Mouse (Mus musculus) embryonic facial prominence, embryonic 11.5 days (tissue): ENCODE measurements around the gene Dnajb11. TPM values are rescaled to one million over a fixed set of nuclear protein-coding genes. Genes with fewer than 3 reads are reported as not detected.

Experiments
- ATAC-seq: fragments of 200-750 bp; cut with Nextera tagmentation; replicated peaks from 2 replicates; pipeline ENCODE4 v1.8.0; 2017; ENCODE audit warnings: low read depth; ENCODE audit not compliant: insufficient number of reproducible peaks, low FRiP score, low TSS enrichment
- DNase-seq: peaks from one replicate; pipeline ENCODE4 v3.0.0-alpha.2; 2015; ENCODE audit warnings: low spot score
- H3K27ac ChIP-seq: fragments of 300-500 bp; sonication (generic); replicated peaks from 2 replicates; pipeline ENCODE4 v1.5.1; 2014; ENCODE audit warnings: mild to moderate bottlenecking, low read depth, low read length, control low read depth
- H3K27me3 ChIP-seq: fragments of 300-500 bp; sonication (generic); 2 replicates; pipeline ENCODE4 v1.6.1; 2014; ENCODE audit warnings: mild to moderate bottlenecking, low read length, moderate library complexity, mixed read lengths; ENCODE audit not compliant: control insufficient read depth, insufficient read depth
- H3K36me3 ChIP-seq: fragments of 300-500 bp; sonication (generic); replicated peaks from 2 replicates; pipeline ENCODE4 v1.6.1; 2014; ENCODE audit warnings: low read depth, mild to moderate bottlenecking, low read length, moderate library complexity, mixed read lengths; ENCODE audit not compliant: control insufficient read depth, insufficient read depth
- H3K4me1 ChIP-seq: fragments of 300-500 bp; sonication (generic); 2 replicates; pipeline ENCODE4 v1.6.1; 2014; ENCODE audit warnings: low read length, mixed read lengths; ENCODE audit not compliant: control insufficient read depth, insufficient read depth
- H3K4me2 ChIP-seq: fragments of 300-500 bp; sonication (generic); 2 replicates; pipeline ENCODE4 v1.6.1; 2014; ENCODE audit warnings: low read depth, mild to moderate bottlenecking, control low read depth, low read length, moderate library complexity
- H3K4me3 ChIP-seq: fragments of 300-500 bp; sonication (generic); 2 replicates; pipeline ENCODE4 v1.5.1; 2014; ENCODE audit warnings: low read depth, low read length, control low read depth
- H3K9ac ChIP-seq: fragments of 300-500 bp; sonication (generic); replicated peaks from 2 replicates; pipeline ENCODE4 v1.6.1; 2014; ENCODE audit warnings: mild to moderate bottlenecking, control low read depth, low read length
- H3K9me3 ChIP-seq: fragments of 300-500 bp; sonication (generic); replicated peaks from 2 replicates; pipeline ENCODE4 v1.6.1; 2016; ENCODE audit warnings: mild to moderate bottlenecking, low read length, inconsistent platforms, mixed read lengths; ENCODE audit not compliant: control insufficient read depth
- WGBS: fragments of 180-500 bp; shearing (Covaris S2); extraction: QIAGEN DNeasy Blood & Tissue Kit; methylation state at CpG from one replicate; pipeline ENCODE4 v1.1.7; 2014; 5-methylcytosine and 5-hydroxymethylcytosine counted together
- polyA plus RNA-seq: library from polyadenylated mRNA; unstranded; fragments of >200 nt; fragmentation: Nextera tagmentation; extraction: Ambion mirVana; gene quantifications from 2 replicates; pipeline ENCODE4 v1.2.1, GENCODE M21; 2014

Dnajb11 gene
- polyA plus RNA-seq, 1 experiment from 2014 or later, result 115 TPM

DNA sequence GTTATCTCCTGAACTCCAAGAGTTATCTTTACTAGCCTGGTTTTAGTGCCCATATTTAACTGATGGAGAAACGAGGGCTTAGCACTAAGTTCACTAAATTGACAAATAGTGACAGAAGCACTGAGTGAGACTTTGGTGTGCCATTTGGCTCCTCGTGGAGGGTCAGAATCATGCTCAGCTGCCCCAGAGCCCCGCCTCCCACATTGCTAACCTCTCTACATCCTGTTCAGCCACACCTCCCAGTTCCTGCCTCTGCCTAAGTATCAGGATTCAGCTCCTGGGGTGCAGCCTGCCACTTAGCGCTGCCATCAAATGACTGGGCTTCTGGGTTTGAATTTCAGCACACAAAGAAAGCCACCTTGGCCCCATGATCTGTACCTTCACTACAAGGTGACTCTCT is 27.7 kb downstream of the Dnajb11 start:
- ATAC-seq (no peak), DNase-seq (peak; percentile 18)
- H3K4me1 ChIP-seq, result no peaks in the 10 kb centered on the region
- H3K27ac ChIP-seq, result no peak overlapping the region
- no peak overlapping the region for H3K9ac ChIP-seq
- H3K9me3 ChIP-seq, result no peaks in the 10 kb centered on the region
- H3K4me3 ChIP-seq, result no peak overlapping the region
- H3K36me3 ChIP-seq, result no peaks in the 10 kb centered on the region
- 50% methylated on average over 4 of the region's 4 CpGs for WGBS
- H3K27me3 ChIP-seq, result no peaks in the 10 kb centered on the region; the same call in 1 of the 2 replicates
- H3K4me2 ChIP-seq, result no peak overlapping the region

DNA sequence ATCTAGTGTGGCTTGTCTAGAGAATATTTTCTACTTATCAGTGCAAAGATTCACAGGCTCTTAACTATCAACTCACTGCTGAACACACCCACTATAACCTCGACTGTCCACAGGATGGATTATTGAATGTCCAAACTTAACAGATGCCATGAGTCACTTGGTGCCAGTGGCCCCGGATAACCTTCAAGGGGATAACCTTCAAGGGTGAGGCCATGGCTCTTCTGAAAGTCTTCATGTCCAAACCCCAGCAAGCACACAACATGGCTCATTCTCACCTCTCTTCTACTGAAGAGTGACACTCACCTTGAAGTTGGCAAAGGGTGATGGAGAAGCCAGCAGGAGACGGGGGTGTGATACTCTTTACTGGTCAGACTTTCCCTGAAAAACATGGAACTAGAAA is 29.1 kb downstream of the Dnajb11 start:
- Histone ChIP-seq H3K4me2 (no peak overlapping the region), H3K4me3 (no peak overlapping the region), H3K27me3 (no peaks in the 10 kb centered on the region; the same call in 1 of the 2 replicates), H3K27ac (no peak overlapping the region), H3K9me3 (no peaks in the 10 kb centered on the region), H3K9ac (no peak overlapping the region), H3K4me1 (no peaks in the 10 kb centered on the region), H3K36me3 (no peaks in the 10 kb centered on the region)
- no peak for DNase-seq
- 87% methylated on average over 3 of the region's 3 CpGs for WGBS
- ATAC-seq, result no peak

DNA sequence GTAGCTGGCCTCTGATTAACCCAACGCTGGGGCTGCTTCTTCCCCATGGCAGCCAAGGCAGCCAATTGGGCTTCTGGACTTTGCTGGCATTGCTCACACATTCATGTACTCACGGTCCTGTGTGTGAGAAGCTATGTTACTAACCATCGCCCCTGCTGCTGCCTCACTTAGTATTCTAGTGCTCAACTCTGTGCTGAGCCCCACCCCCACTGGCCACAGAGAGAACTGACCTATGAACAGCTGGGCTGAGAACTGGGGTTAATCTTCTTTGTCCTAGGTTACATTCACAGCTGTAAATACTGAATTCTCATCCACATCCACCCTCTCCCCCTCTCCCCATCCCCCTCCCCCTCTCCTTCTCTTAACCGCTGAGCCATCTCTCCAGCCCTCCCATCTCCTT is 31.2 kb downstream of the Dnajb11 start:
- no peaks in the 10 kb centered on the region for H3K4me1 ChIP-seq
- H3K4me2 ChIP-seq, result no peak overlapping the region
- H3K27me3 ChIP-seq, result no peaks in the 10 kb centered on the region; the same call in 1 of the 2 replicates
- H3K36me3 ChIP-seq, result no peaks in the 10 kb centered on the region
- DNase-seq (no peak), ATAC-seq (no peak)
- 76% methylated on average over 4 of the region's 4 CpGs for WGBS
- no peak overlapping the region for H3K4me3 ChIP-seq
- H3K9me3 ChIP-seq, result no peaks in the 10 kb centered on the region
- no peak overlapping the region for H3K27ac ChIP-seq
- H3K9ac ChIP-seq, result no peak overlapping the region

DNA sequence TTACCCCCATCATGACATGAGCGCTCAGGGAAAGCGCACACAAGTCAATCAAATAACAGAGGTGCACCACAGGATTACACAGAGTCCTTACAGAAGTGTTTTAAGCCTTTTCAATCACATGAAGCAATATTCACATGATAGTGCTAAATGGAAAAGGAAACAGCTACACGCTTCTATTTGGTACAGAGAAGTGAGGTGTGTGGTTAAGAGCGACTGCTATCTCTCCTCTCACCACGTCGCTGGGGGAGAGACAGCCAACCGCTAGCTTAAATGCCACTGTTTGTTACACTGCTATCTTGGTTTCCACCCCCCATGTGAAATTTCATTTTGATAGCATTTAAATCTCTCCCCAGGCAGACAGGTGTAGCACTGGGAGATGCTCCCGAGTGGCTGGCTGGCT is 32.1 kb downstream of the Dnajb11 start:
- no peak overlapping the region for H3K4me2 ChIP-seq
- WGBS, result 92% methylated on average over 8 of the region's 8 CpGs
- H3K36me3 ChIP-seq, result no peaks in the 10 kb centered on the region
- DNase-seq, result no peak
- H3K9ac ChIP-seq, result no peak overlapping the region
- no peak overlapping the region for H3K4me3 ChIP-seq
- no peaks in the 10 kb centered on the region for H3K4me1 ChIP-seq
- no peak for ATAC-seq
- no peak overlapping the region for H3K27ac ChIP-seq
- H3K27me3 ChIP-seq, result no peaks in the 10 kb centered on the region
- H3K9me3 ChIP-seq, result no peaks in the 10 kb centered on the region

DNA sequence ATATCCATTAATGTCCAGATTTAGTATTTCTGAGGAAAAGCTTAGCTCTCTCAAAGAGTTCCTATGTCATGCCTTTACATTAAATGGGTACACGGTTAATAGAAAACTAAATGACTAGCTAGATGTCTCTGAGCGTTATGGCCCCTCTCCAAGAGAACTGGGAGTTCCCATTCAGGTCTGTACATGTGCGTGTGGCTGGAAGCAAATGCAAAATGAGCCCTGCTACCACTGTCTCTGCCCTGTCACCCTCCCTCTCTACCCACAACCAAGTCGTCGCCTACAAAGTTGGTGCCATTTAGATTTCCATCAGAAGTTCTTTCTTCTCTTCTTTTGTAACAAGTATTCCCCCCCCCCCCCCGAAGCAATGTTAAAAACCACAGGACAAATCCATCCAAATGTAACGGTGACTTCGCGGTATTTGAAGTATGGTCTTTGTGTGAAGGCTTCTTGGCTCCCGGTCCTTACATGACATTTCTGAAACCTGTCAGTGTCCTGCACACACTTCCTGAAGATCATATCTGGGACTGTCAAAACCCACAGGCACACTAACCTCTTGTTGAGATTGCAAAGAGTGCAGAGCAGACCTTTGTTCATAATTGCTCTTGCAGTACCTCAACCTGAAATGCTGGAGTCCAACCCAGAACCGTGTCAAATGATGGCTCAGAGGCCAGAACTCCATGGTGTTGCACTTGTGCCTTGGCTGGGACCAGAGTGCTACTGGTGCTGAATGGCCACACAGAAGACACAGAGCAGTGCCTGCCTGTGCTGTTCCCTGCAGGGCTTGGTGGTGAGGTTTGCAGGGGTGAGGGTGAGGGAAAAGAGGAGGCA is 33.3 kb downstream of the Dnajb11 start, which contains the start of gene Ahsg:
Ahsg (plus strand) TSS at position 595 of the 828 bp plus-strand sequence.
- WGBS, result 90% methylated on average over 11 of the region's 11 CpGs
- H3K9ac ChIP-seq, result no peak within 1 kb of the TSS
- no peaks in the 10 kb centered on the region for H3K36me3 ChIP-seq
- H3K27me3 ChIP-seq, result no peaks in the 10 kb centered on the region
- no peak within 1 kb of the TSS for H3K4me3 ChIP-seq
- no peak within 1 kb of the TSS for H3K27ac ChIP-seq
- ATAC-seq, result no peak; the same call in 1 of the 2 replicates
- H3K9me3 ChIP-seq, result no peaks in the 10 kb centered on the region
- no peaks in the 10 kb centered on the region for H3K4me1 ChIP-seq
- DNase-seq, result no peak
- H3K4me2 ChIP-seq, result no peak within 1 kb of the TSS

DNA sequence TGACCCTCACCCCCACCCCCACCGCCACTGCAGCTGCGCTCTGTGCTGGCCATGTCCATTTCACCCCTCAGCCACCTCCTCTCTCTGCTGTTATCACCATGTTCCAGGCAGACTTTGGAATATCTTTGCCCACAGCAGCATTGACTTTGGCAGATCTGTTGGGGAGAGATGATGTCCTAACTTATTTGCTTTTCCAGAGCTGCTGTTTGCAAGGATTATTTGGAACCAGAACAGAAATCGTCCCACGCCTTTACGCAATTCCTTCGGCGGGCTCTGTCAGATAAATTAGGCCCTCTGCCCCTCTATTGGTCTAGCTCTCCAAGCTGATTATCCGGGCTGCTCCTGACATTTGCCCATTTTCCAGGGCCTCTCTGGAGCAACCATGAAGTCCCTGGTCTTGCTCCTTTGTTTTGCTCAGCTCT is 34.1 kb downstream of the Dnajb11 start:
- Histone ChIP-seq H3K4me3 (no peak overlapping the region), H3K27ac (no peak overlapping the region), H3K9me3 (no peaks in the 10 kb centered on the region), H3K27me3 (no peaks in the 10 kb centered on the region), H3K4me2 (no peak overlapping the region), H3K9ac (no peak overlapping the region), H3K4me1 (no peaks in the 10 kb centered on the region), H3K36me3 (no peaks in the 10 kb centered on the region)
- DNase-seq (no peak), ATAC-seq (no peak)
- whole genome bisulfite sequencing, result 92% methylated on average over 8 of the region's 8 CpGs

DNA sequence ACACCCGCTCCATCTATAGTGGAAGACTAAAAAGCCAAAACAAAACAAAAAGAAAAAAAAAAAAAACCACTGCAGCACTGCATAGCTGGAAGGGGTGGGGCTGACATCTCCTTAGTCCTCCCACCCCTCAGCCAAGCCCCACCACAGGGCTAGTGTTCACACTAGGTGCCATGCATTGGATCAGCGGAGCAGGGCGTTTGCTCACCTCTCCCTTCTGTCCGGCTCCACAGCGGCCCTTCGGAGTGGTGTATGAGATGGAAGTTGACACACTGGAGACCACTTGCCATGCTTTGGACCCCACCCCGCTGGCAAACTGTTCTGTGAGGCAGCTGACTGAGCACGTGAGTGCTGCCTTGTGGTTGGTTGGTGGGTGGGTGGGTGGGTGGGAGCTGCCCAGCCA is 36.5 kb downstream of the Dnajb11 start:
- 74% methylated on average over 8 of the region's 8 CpGs for WGBS
- no peak for ATAC-seq
- Histone ChIP-seq H3K4me3 (no peak overlapping the region), H3K9ac (no peak overlapping the region), H3K27ac (no peak overlapping the region), H3K9me3 (no peaks in the 10 kb centered on the region), H3K36me3 (no peaks in the 10 kb centered on the region), H3K4me2 (no peak overlapping the region), H3K27me3 (no peaks in the 10 kb centered on the region), H3K4me1 (no peaks in the 10 kb centered on the region)
- DNase-seq, result no peak

DNA sequence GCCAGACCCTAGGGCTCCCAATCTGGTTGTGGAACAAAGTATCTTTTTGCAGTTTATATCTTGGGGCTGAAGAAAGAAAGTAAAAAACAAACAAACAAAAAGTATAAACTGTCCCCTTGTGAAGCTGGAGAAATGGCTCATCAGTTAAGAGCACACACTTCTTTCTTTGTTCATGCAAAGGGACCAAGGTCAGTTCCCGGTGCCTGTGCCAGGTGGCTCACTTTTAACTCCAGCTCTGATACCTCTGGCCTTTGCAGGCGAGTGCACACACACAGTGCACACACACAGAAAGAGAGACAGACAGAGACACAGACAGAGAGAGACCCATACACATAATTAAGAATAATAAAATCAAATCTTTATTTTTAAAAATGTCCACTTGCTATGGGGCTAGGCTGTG is 39.0 kb downstream of the Dnajb11 start:
- Histone ChIP-seq H3K27ac (no peak overlapping the region), H3K4me3 (no peak overlapping the region), H3K4me2 (no peak overlapping the region), H3K4me1 (no peaks in the 10 kb centered on the region), H3K27me3 (no peaks in the 10 kb centered on the region), H3K36me3 (no peaks in the 10 kb centered on the region), H3K9ac (no peak overlapping the region), H3K9me3 (no peaks in the 10 kb centered on the region)
- WGBS, result 66% methylated on average over 2 of the region's 2 CpGs
- DNase-seq, result no peak
- no peak for ATAC-seq
